Mouse (Mus musculus): ENCODE measurements around the gene Mrps17. TPM values are rescaled to one million over a fixed set of nuclear protein-coding genes. Genes with fewer than 3 reads are reported as not detected.
"Not testable (repeated sequence)": the region's sequence is repeated elsewhere in the genome, so short reads cannot be mapped to it uniquely, and the experiment has no call there.

Mrps17 gene
- 146 TPM for polyA plus RNA-seq (2012; fragmentation: generic; extraction: Trizol)
- long read RNA-seq, experiment 1, full-length matches to known transcripts, result 103 of 136 reads
- long read RNA-seq, experiment 1, partial matches to known transcripts, result 16 of 136 reads
- long read RNA-seq, experiment 1, other reads (novel, unspliced or antisense), result 17 of 136 reads
- long read RNA-seq, experiment 2, full-length matches to known transcripts, result 47 of 63 reads
- long read RNA-seq, experiment 2, partial matches to known transcripts, result 2 of 63 reads
- long read RNA-seq, experiment 2, other reads (novel, unspliced or antisense), result 14 of 63 reads

DNA sequence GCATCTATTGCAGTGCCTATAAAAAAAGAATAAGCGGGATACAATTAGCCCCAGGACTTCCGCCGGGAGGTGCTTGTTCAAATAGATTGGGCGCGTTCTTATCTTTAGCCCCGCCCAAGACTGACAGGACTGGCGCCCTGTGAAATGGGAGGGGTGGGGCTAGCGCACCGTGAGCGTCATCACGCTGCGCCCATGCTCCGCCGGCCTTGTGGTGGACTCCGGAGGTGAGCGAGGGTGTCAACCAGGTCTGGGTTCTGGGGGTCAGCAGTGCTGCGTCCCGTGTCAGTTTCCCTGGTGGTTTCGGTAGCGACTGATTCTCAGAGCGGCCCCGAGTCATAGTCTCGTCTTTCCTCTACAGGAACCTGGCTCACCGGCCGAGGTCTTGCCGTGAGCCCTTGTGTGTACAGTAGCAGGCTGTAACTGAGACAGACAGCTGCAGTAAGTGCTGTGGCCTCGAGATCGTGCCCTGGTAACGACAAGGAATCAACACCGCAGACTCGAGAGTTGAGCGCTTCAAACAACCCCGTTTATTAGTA is at the start of gene Mrps17:
TSS of gene Mrps17 (plus strand) at position 172 of the 536 bp plus-strand sequence.
- TF ChIP-seq CTCF (IDR thresholded peaks at IDR 0.05; ENCODE audit: control insufficient read depth, insufficient read depth, insufficient read length), result no peak
- TF ChIP-seq FOSL1 (IDR thresholded peaks at IDR 0.05; ENCODE audit: insufficient read depth, low read length, poor library complexity, severe bottlenecking), result no peak
- TF ChIP-seq MYOD1 (IDR thresholded peaks at IDR 0.05; ENCODE audit: control insufficient read depth, insufficient read length, low read depth), result no peak
- TF ChIP-seq MAX (IDR thresholded peaks at IDR 0.05), result no peak
- no peak for TF ChIP-seq CEBPB (IDR thresholded peaks at IDR 0.05; ENCODE audit: low read depth)
- TF ChIP-seq USF1 (IDR thresholded peaks at IDR 0.05; ENCODE audit: low read depth), result no peak
- no peak for TF ChIP-seq MYOG (IDR thresholded peaks at IDR 0.05; ENCODE audit: control insufficient read depth, extremely low read depth, insufficient read length)
- H3ac ChIP-seq (ENCODE audit: control insufficient read depth, insufficient read length, low read depth), result peak within 1 kb of the TSS; percentile 64

DNA sequence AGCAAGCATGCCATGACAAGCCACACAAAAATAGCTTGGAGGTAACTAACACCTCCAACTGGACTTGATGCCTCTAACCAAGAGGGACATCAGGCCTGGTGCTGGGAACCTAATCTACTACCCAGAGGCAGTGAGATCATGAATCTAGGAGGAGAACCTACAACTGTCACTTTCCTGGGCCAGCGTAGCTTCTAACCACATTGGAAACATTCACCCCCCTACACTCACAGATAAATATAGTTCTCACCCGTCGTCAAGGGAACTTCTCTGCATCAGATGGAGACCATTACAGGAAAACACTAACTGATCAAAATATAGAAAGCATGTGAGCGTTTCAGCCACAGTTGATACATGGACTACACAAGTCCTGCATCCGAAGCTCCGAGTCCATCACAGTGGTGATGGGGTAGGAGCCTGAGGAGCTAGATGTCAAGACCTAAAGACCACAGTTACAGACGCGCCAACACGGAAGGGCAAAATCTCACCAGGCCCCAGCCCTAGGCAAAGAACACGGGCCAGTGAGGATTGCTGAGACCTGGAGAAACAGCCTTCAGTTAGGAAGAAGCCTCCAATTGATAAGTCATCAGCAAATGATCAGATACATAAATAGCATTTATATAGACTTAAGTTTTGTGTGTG is 48.9 kb upstream of the Mrps17 start:
- H3K27me3 ChIP-seq (ENCODE audit: control insufficient read depth, insufficient read depth, insufficient read length), result no peaks in the 10 kb centered on the region

More for the DNA sequence above, at the start of gene Mrps17:
- peaks cover 36% of the 10 kb centered on the region for H3K36me3 ChIP-seq (ENCODE audit: control insufficient read depth, insufficient read depth)
- H3K79me3 ChIP-seq (ENCODE audit: low read depth), result peaks cover 12% of the 10 kb centered on the region
- peaks cover 21% of the 10 kb centered on the region for H3K79me2 ChIP-seq (ENCODE audit: control insufficient read depth, insufficient read depth)
- H3K27me3 ChIP-seq (ENCODE audit: control insufficient read depth, insufficient read depth, insufficient read length), result peaks cover 7% of the 10 kb centered on the region
- H3K4me3 ChIP-seq (ENCODE audit: insufficient read depth, poor library complexity, severe bottlenecking), result peak within 1 kb of the TSS; percentile 92

DNA sequence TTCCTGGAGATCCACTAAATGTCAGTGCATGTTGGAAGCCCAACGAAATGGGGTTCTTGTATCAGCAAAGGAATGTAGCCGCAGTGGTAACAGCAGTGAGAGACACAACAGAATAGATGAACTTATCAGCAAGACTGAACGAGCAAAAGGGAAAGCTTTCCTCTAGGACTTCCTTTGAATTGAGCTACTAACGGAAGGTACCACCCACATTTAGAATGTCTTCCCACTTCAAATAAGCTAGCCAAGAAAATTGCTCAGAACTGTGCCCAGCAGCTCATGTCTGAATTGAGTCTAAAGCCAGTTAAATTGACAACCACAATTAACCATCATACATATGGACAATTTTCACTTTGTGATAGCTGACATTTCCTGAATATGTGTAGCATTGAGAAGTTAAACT is 47.4 kb upstream of the Mrps17 start:
- Histone ChIP-seq H3K79me2 (ENCODE audit: control insufficient read depth, insufficient read depth) (peaks cover 43% of the 10 kb centered on the region), H3K36me3 (ENCODE audit: control insufficient read depth, insufficient read depth) (no peaks in the 10 kb centered on the region), H3K27me3 (ENCODE audit: control insufficient read depth, insufficient read depth, insufficient read length) (no peaks in the 10 kb centered on the region), H3ac (ENCODE audit: control insufficient read depth, insufficient read length, low read depth) (no peak overlapping the region), H3K79me3 (ENCODE audit: low read depth) (peaks cover 10% of the 10 kb centered on the region), H3K4me3 (ENCODE audit: insufficient read depth, poor library complexity, severe bottlenecking) (no peak overlapping the region)
- TF ChIP-seq CEBPB (IDR thresholded peaks at IDR 0.05; ENCODE audit: low read depth) (no peak), CTCF (IDR thresholded peaks at IDR 0.05; ENCODE audit: control insufficient read depth, insufficient read depth, insufficient read length) (no peak), USF1 (IDR thresholded peaks at IDR 0.05; ENCODE audit: low read depth) (no peak), MYOD1 (IDR thresholded peaks at IDR 0.05; ENCODE audit: control insufficient read depth, insufficient read length, low read depth) (no peak), FOSL1 (IDR thresholded peaks at IDR 0.05; ENCODE audit: insufficient read depth, low read length, poor library complexity, severe bottlenecking) (no peak), MAX (IDR thresholded peaks at IDR 0.05) (no peak), MYOG (IDR thresholded peaks at IDR 0.05; ENCODE audit: control insufficient read depth, extremely low read depth, insufficient read length) (no peak)

More for the DNA sequence above, 48.9 kb upstream of the Mrps17 start:
- TF ChIP-seq CEBPB (IDR thresholded peaks at IDR 0.05; ENCODE audit: low read depth) (no peak), MYOG (IDR thresholded peaks at IDR 0.05; ENCODE audit: control insufficient read depth, extremely low read depth, insufficient read length) (no peak), FOSL1 (IDR thresholded peaks at IDR 0.05; ENCODE audit: insufficient read depth, low read length, poor library complexity, severe bottlenecking) (no peak)
- H3K4me3 ChIP-seq (ENCODE audit: insufficient read depth, poor library complexity, severe bottlenecking), result no peak overlapping the region
- no peaks in the 10 kb centered on the region for H3K36me3 ChIP-seq (ENCODE audit: control insufficient read depth, insufficient read depth)
- H3K79me2 ChIP-seq (ENCODE audit: control insufficient read depth, insufficient read depth), result peaks cover 53% of the 10 kb centered on the region
- H3ac ChIP-seq (ENCODE audit: control insufficient read depth, insufficient read length, low read depth), result no peak overlapping the region
- H3K79me3 ChIP-seq (ENCODE audit: low read depth), result peaks cover 11% of the 10 kb centered on the region

DNA sequence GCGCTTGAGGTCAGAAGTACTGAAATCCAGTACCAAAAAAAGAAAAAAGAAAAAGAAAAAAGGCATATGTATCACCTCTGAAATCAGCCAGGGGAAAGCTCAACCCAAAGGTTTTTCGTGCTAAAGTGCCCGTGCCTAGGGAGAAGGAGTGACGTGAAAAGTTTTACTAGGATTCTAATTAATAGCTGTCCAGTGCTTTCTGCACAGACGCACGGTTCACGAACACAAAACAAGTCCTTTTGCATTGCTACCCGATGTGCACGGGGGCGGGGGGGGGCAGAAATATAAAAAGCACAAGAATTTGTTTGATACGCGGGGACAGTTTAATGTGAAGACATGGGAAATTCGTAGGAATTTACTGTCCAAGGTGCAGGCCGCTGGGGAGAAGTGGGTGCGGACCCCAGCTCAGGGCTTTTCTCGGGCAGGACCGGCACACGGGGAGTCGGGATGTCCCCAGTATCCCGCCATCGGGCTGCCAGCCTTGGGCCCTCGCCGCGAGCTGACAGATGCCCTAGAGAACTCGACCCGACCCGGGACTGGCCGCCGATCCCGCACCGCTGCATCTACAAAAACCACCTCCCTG is 45.8 kb upstream of the Mrps17 start:
- Histone ChIP-seq H3K79me3 (ENCODE audit: low read depth) (peaks cover 10% of the 10 kb centered on the region), H3K36me3 (ENCODE audit: control insufficient read depth, insufficient read depth) (no peaks in the 10 kb centered on the region)
- TF ChIP-seq CEBPB (IDR thresholded peaks at IDR 0.05; ENCODE audit: low read depth) (no peak), MAX (IDR thresholded peaks at IDR 0.05) (no peak), FOSL1 (IDR thresholded peaks at IDR 0.05; ENCODE audit: insufficient read depth, low read length, poor library complexity, severe bottlenecking) (no peak), MYOG (IDR thresholded peaks at IDR 0.05; ENCODE audit: control insufficient read depth, extremely low read depth, insufficient read length) (no peak), CTCF (IDR thresholded peaks at IDR 0.05; ENCODE audit: control insufficient read depth, insufficient read depth, insufficient read length) (no peak), MYOD1 (IDR thresholded peaks at IDR 0.05; ENCODE audit: control insufficient read depth, insufficient read length, low read depth) (no peak), USF1 (IDR thresholded peaks at IDR 0.05; ENCODE audit: low read depth) (no peak)

DNA sequence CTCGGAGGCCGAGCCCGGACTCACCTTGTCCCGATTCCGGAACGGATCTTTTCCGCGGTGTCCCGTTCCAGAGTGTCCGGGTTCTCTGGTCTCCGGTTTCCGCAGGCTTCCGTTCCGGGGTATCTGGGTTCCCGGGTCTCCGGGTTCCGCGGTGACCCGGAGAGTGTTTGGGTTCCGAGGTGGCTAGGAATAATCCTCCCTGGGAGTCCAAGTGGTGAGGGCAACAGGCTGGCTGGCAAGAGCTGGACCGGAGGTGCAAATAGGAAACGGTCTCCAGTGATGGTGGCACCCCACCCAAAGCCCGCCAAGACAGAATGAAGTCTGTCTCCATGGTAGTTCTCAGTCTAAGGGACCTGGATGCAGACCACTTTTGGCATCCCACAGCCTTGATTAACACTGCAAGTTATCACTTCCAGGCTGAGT is 45.2 kb upstream of the Mrps17 start, which contains the start of gene Zfp11:
TSS of gene Zfp11 (minus strand) at position 64 of the 423 bp plus-strand sequence.
- no peak for TF ChIP-seq USF1 (IDR thresholded peaks at IDR 0.05; ENCODE audit: low read depth)
- no peak for TF ChIP-seq MAX (IDR thresholded peaks at IDR 0.05)
- no peak for TF ChIP-seq MYOD1 (IDR thresholded peaks at IDR 0.05; ENCODE audit: control insufficient read depth, insufficient read length, low read depth)
- no peak for TF ChIP-seq CTCF (IDR thresholded peaks at IDR 0.05; ENCODE audit: control insufficient read depth, insufficient read depth, insufficient read length)
- TF ChIP-seq MYOG (IDR thresholded peaks at IDR 0.05; ENCODE audit: control insufficient read depth, extremely low read depth, insufficient read length), result no peak
- no peak for TF ChIP-seq FOSL1 (IDR thresholded peaks at IDR 0.05; ENCODE audit: insufficient read depth, low read length, poor library complexity, severe bottlenecking)
- no peak for TF ChIP-seq CEBPB (IDR thresholded peaks at IDR 0.05; ENCODE audit: low read depth)
- Histone ChIP-seq H3K79me3 (ENCODE audit: low read depth) (peaks cover 9% of the 10 kb centered on the region), H3K79me2 (ENCODE audit: control insufficient read depth, insufficient read depth) (peaks cover 37% of the 10 kb centered on the region), H3K4me3 (ENCODE audit: insufficient read depth, poor library complexity, severe bottlenecking) (peak within 1 kb of the TSS; percentile 76), H3ac (ENCODE audit: control insufficient read depth, insufficient read length, low read depth) (peak within 1 kb of the TSS; percentile 68), H3K27me3 (ENCODE audit: control insufficient read depth, insufficient read depth, insufficient read length) (no peaks in the 10 kb centered on the region), H3K36me3 (ENCODE audit: control insufficient read depth, insufficient read depth) (no peaks in the 10 kb centered on the region)

More for the DNA sequence above, 45.8 kb upstream of the Mrps17 start:
- Histone ChIP-seq H3K27me3 (ENCODE audit: control insufficient read depth, insufficient read depth, insufficient read length) (no peaks in the 10 kb centered on the region), H3K4me3 (ENCODE audit: insufficient read depth, poor library complexity, severe bottlenecking) (peak overlapping the region; percentile 76), H3K79me2 (ENCODE audit: control insufficient read depth, insufficient read depth) (peaks cover 37% of the 10 kb centered on the region), H3ac (ENCODE audit: control insufficient read depth, insufficient read length, low read depth) (peak overlapping the region; percentile 68)

DNA sequence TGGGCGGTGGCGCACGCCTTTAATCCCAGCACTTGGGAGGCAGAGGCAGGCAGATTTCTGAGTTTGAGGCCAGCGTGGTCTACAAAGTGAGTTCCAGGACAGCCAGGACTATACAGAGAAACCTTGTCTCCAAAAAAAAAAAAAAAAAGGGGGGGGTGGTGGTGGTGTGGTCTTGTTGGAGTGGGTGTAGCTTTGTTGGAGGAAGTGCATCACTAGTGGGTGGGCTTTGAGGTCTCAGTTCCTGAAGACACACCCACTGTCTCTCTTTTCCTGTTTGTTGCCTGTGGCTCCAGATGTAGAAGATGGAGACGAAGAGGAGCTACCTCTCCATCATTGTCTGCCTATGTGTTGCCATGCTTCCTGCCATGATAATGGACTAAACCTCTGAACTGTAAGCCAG is 30.2 kb upstream of the Mrps17 start:
- not testable (repeated sequence) for H3K79me2 ChIP-seq (ENCODE audit: control insufficient read depth, insufficient read depth); H3K79me3 ChIP-seq (ENCODE audit: low read depth); H3ac ChIP-seq (ENCODE audit: control insufficient read depth, insufficient read length, low read depth); H3K27me3 ChIP-seq (ENCODE audit: control insufficient read depth, insufficient read depth, insufficient read length); H3K4me3 ChIP-seq (ENCODE audit: insufficient read depth, poor library complexity, severe bottlenecking); H3K36me3 ChIP-seq (ENCODE audit: control insufficient read depth, insufficient read depth)

All from C2C12 (cell line).